Mouse (Mus musculus): ENCODE data around the gene Ncapg2.

Ncapg2 gene

DNA sequence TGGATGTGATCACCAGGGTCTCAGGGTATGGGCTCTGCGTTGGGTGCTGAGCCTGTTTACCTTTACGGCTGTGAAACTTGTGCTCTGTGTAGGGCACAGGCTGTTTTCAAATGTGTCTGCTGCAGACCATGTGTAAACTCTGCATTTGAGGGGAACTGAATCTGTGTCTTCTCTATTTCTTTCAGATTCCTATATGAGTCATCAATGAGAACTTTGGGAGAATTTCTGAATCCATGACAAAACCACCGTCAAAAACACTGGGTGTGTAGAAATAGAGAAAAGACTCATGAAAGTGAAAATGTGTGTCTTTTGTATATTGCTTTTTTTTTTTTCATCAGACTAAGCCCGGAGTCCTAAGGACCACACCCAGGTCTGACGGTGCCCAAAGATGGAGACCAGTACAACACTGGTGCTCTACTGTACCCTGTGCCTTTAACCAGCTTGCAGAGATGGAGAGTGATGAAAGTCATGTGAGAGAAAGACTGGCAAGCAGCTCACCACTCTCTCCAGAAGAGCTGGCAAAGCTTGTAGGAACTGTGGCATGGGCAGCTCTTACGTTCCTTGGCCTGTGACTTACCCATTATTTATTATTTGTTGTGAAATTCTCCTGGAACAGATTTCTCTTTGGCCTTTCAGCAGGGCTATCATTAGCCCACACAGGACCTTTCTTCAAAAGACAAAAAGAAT is 55.3 kb downstream of the Ncapg2 start:
- no peak for DNase-seq

DNA sequence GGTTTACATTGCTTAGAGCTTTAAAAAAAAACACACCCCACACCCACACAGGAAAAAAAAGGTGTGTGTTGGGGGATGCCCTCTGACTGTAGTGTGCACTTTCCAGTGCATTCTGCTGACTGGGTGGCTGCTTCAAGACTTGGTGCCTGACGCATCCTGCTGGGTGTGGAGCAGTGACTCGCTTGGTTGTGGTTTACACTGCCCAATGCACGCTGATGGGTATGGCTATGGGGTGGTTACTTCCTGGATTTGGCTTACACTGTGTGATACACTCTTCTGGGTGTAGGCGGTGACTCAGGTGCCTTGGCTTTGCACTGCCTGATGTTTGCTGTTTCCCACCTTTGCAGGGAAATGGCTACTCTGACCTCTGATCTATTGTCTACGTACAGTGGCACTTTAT is 61.8 kb downstream of the Ncapg2 start:
- no peak for DNase-seq

DNA sequence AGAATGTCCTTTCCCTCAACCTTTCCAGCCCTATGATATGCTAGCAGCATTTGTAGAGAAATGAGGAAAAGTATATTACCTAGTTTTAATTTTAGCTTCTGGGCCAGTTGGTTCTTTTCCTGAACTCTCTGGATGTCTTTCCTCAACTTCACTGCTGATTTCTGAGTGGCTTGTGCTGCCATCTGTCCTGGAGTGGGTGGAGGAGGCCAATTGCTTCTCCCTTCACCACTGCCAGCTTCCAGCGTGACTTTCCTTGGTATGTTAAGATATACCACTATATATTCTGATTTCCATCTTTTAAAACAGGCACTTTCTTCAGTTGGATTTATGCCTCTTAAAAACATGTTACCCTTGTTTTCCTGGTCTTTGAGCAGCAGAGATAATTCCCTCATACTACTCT is 63.1 kb downstream of the Ncapg2 start:
- DNase-seq: no peak

DNA sequence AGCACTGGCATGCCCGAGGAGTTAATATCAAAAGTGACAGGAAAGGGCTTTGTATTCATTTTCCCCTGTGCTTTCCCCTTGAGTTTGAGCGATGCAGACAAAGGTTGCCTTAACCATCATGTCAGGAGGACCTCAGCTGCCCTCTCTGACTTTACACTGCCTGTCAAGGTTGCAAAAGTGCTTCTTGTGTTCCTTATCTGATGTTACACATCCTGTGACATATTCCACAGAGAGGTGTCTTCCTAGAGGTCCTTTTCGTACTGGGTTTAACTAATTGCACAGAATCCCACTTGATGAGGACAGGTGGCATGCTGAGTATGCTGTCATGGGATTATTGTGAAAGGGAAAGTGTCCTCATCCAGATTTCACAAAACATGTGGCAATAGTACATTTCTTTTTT is 63.9 kb downstream of the Ncapg2 start:
- DNase-seq: no peak

- no peak for DNase-seq
Measured at GRCm38 (mm10) chr12:116473264-116473663, 68.1 kb downstream of the Ncapg2 start.

DNA sequence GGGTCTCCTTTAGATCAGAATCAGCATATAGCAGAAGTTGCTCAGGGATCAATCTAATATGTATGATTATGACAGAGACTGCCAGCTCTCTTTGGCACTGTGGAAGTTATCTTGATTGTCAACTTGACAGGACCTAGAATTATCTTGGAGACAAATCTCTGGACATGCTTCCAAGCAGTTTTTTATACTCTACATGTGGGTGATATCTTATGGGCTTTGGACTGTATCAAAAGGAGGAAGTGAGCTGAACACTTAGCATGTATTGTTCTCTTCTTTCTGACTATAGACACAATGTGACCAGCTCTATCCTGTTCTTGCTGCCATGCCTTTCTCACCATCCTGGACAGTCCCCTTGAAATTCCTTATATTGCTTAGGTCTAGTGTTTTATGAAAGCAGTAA is 68.6 kb downstream of the Ncapg2 start:
- DNase-seq: no peak

DNA sequence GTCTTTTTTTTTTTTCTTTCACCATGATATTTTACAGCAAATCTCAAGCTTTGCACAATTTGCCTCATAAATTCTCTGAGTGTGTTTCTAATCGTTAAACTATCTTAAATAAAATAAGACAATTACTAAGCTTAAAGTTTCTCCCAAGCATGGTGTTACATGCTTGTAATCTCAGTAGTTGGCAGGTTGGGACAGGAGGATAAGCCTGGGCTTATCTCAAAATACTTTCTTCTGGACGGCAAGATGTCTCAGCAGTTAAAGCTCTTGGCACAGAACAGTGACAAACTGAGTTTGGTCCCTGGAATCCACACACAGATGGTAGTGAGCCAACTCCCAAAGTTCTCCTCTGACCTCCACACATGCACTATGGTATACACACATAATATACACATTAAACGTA is 69.5 kb downstream of the Ncapg2 start:
- DNase-seq: no peak

- DNase-seq: no peak
Measured at GRCm38 (mm10) chr12:116478771-116479170, 73.6 kb downstream of the Ncapg2 start.

GRCm38 (mm10) chr12:116481921-116482320 is 76.7 kb downstream of the Ncapg2 start:
- no peak for DNase-seq

GRCm38 (mm10) chr12:116483581-116483980 is 78.4 kb downstream of the Ncapg2 start:
- DNase-seq: no peak

- peak; percentile 22 for DNase-seq
Measured at GRCm38 (mm10) chr12:116484991-116485390, 79.8 kb downstream of the Ncapg2 start.

DNA sequence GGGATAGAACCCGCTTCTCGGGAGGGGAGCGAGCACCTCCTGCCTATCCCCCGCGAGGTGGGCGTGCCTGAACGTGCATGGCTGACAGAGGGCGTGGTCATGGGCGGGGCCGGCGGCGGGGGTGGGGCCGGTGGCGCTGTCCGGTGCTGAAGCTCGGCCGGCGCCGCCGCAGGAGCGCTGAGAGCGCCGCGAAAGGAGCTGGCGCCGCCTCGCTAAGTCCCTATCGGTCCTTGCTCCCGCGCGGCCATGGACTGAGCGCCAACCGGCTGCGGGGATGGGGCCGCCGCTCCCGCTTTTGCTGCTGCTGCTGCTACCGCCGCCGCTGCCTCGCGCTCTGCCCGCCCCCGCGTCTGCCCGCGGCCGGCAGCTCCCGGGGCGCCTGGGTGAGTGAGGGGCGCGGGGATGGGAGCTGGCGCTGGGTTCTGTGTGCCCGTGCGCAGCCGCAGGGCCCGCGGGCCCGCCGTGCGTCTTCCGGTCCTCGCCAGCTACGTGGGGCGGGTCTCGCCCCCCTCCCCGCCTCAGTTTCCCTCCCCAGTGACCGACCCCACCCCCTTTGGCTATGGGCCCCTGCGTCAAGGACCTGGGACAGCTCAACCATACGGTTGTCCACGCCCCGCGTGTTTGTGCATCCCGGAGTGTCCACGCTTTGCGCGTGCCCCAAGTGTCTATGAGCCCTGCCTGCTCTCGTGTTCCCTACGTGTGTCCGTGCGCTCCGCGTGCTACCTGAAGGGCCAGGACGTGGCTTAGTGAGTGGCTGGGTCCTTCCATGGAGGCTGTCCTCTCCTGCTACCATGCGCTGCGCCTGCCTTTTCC is 80.6 kb downstream of the Ncapg2 start, which contains the start of gene Ptprn2:
TSS of gene Ptprn2 (plus strand) at position 130 of the 813 bp plus-strand sequence.
- DNase-seq: peak; percentile 78

- no peak for DNase-seq
Measured at GRCm38 (mm10) chr12:116486404-116486730, 81.2 kb downstream of the Ncapg2 start.

GRCm38 (mm10) chr12:116488836-116489235 is 83.6 kb downstream of the Ncapg2 start:
- DNase-seq: no peak

DNA sequence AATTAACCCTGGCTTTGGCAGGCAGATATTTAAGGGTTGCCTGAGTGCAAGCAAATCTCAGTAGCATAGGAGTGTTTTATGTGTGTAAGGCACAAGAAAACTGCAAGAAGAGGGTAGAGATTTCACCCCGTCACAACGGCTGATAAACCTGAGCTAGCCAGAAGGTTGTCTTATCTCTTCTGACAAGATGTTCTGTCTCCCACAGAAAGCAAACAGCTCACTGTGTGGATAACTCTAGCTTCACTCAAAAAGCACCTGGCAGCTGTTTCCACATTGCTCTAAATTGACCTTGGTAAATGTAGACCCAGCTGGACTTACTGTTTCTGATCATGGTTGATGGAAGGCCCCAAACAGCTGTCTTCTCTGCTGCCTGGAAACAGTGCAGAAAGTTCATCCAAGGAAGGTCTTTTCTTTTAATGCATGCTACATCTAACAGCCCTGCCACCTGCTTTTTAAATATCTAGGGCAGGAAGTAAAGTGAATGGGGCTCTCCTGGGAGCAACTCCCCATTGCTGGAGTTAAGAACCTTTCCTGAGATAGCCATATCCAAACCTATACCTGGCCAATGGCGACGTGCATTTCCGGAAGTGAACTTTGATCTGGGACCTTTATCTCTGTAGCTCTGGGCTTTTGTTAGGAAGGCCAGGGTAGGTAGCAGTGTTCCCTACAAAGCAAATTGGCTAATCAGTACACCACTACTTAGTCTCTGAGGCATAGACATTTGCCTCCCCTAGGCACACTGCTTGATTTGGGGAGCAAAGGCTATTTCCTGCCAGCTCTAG is 85.6 kb downstream of the Ncapg2 start:
- DNase-seq: no peak

GRCm38 (mm10) chr12:116498666-116499065 is 93.5 kb downstream of the Ncapg2 start:
- DNase-seq: no peak

GRCm38 (mm10) chr12:116500652-116501051 is 95.5 kb downstream of the Ncapg2 start:
- no peak for DNase-seq

GRCm38 (mm10) chr12:116512482-116512881 is 107.3 kb downstream of the Ncapg2 start:
- no peak for DNase-seq
